Mouse (Mus musculus) heart, embryonic 16.5 days (tissue): Measurements from ENCODE around the gene Brap. TPM values are rescaled to one million over a fixed set of nuclear protein-coding genes. Genes with fewer than 3 reads are reported as not detected.
"Not testable (repeated sequence)": the region's sequence is repeated elsewhere in the genome, so short reads cannot be mapped to it uniquely, and the experiment has no call there.

Experiments used
- ATAC-seq: fragments of 200-750 bp; cut with Nextera tagmentation; replicated peaks from 2 replicates; pipeline ENCODE4 v1.8.0; 2017; ENCODE audit warnings: moderate number of reproducible peaks; ENCODE audit not compliant: insufficient read depth, low FRiP score; ENCODE audit errors: extremely low read depth
- H3K27ac ChIP-seq: fragments of 300-500 bp; sonication (generic); 2 replicates; pipeline ENCODE4 v1.5.1; 2014; ENCODE audit warnings: mild to moderate bottlenecking, low read length, control low read depth, moderate library complexity
- H3K27me3 ChIP-seq: fragments of 300-500 bp; sonication (generic); 2 replicates; pipeline ENCODE4 v1.6.1; 2014; ENCODE audit warnings: low read length, mixed read lengths; ENCODE audit not compliant: control insufficient read depth, insufficient read depth
- H3K36me3 ChIP-seq: fragments of 300-500 bp; sonication (generic); 2 replicates; pipeline ENCODE4 v1.6.1; 2014; ENCODE audit not compliant: control insufficient read depth, insufficient read depth
- H3K4me1 ChIP-seq: fragments of 300-500 bp; sonication (generic); 2 replicates; pipeline ENCODE4 v1.6.1; 2014; ENCODE audit warnings: low read length, mixed read lengths; ENCODE audit not compliant: control insufficient read depth, insufficient read depth
- H3K4me2 ChIP-seq: fragments of 300-500 bp; sonication (generic); 2 replicates; pipeline ENCODE4 v1.6.1; 2014; ENCODE audit warnings: low read depth, mild to moderate bottlenecking, control low read depth, low read length
- H3K4me3 ChIP-seq: fragments of 300-500 bp; sonication (generic); 2 replicates; pipeline ENCODE4 v1.5.1; 2014; ENCODE audit warnings: mild to moderate bottlenecking, control low read depth, low read length
- H3K9ac ChIP-seq: fragments of 300-500 bp; sonication (generic); 2 replicates; pipeline ENCODE4 v1.6.1; 2014; ENCODE audit warnings: low read length, control low read depth
- H3K9me3 ChIP-seq: fragments of 300-500 bp; sonication (generic); replicated peaks from 2 replicates; pipeline ENCODE4 v1.6.1; 2016; ENCODE audit warnings: low read length; ENCODE audit not compliant: control insufficient read depth
- WGBS: fragments of 180-500 bp; shearing (Covaris S2); extraction: QIAGEN DNeasy Blood & Tissue Kit; methylation state at CpG from one replicate; pipeline ENCODE4 v1.1.7; 2014; 5-methylcytosine and 5-hydroxymethylcytosine counted together
- polyA plus RNA-seq: library from polyadenylated mRNA; unstranded; fragments of >200 nt; fragmentation: Nextera tagmentation; extraction: Ambion mirVana; gene quantifications from 2 replicates; pipeline ENCODE4 v1.2.1, GENCODE M21; 2015

The Brap gene
- polyA plus RNA-seq, 1 experiment from 2014 or later = 29.0 TPM

DNA sequence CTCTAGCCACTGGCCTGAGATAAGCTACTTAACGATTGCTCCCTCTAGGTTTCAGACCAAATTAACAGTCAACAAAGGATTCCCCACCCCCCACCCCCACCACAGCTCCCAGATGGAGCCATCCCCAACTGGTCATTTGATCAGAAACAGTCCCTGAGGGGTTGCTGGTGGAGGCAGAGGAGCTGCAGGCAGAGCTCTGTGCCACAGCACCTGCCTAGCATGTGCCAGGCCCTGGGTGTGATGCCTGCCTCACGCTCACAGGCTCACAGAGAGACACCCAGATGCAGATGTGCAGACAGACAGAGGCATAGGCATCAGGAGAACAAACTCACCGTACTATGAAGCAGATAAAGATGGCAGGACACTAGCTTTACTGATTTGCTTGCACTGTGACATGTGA lies 27.6 kb upstream of the Brap start:
- 47% methylated on average over 3 of the region's 3 CpGs for WGBS
- Histone ChIP-seq H3K9me3 (no peaks in the 10 kb centered on the region), H3K4me1 (no peaks in the 10 kb centered on the region), H3K4me2 (no peak overlapping the region), H3K27ac (no peak overlapping the region), H3K36me3 (no peaks in the 10 kb centered on the region), H3K4me3 (no peak overlapping the region), H3K9ac (no peak overlapping the region), H3K27me3 (no peaks in the 10 kb centered on the region)
- no peak for ATAC-seq

GRCm38 (mm10) chr5:121634668-121635067 lies 25.7 kb upstream of the Brap start:
- no peak for ATAC-seq
- WGBS = 87% methylated on average over 5 of the region's 5 CpGs

DNA sequence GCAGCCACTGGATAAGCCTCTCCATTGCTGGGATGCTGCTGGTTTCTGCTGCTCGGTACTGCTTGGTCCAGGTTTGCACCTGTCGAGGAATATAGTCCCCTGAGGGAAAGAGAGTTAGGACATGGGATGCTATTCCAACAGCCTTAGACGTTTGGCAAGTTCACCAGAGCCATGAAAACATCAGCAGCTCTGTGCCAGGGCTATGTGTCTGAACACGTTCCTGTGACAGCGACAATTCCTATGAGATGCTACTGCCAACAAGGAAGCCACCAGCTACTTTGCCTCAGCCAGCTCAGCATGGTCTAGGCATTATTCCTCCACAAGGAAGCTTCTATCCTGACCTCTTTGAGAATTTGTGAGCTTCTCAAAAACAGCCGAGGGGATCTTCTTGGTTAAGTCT lies 23.1 kb upstream of the Brap start:
- no peak overlapping the region for H3K9ac ChIP-seq
- H3K27ac ChIP-seq = no peak overlapping the region
- 80% methylated on average over 6 of the region's 6 CpGs for whole genome bisulfite sequencing
- H3K9me3 ChIP-seq = no peaks in the 10 kb centered on the region
- H3K36me3 ChIP-seq = no peaks in the 10 kb centered on the region
- no peak overlapping the region for H3K4me3 ChIP-seq
- H3K4me1 ChIP-seq = no peaks in the 10 kb centered on the region
- no peak for ATAC-seq
- no peak overlapping the region for H3K4me2 ChIP-seq
- H3K27me3 ChIP-seq = no peaks in the 10 kb centered on the region

More at GRCm38 (mm10) chr5:121634668-121635067, 25.7 kb upstream of the Brap start:
- Histone ChIP-seq H3K27ac (no peak overlapping the region), H3K36me3 (no peaks in the 10 kb centered on the region), H3K9ac (no peak overlapping the region), H3K4me2 (no peak overlapping the region), H3K4me3 (no peak overlapping the region), H3K27me3 (no peaks in the 10 kb centered on the region), H3K4me1 (no peaks in the 10 kb centered on the region), H3K9me3 (no peaks in the 10 kb centered on the region)

DNA sequence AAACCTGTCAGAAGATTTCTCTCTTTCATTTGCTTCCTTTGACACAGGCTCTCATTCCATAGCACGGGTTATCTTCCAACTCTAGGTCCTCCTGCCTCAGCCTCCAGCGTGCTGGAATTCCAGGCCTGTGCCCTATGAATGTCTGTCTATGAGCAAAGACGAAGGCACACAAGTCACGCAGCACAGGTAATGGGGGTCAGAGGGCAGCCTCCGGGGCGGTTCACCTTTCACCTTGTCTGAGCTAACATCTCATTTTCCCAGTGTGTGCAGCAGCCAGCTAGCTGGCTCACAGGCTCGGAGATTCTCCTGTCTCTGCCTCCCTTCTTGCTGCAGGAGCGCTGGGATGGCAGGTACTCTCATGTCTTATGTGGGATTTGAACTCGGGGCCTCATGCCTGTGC lies 20.8 kb upstream of the Brap start:
- H3K27ac ChIP-seq = no peak overlapping the region
- no peaks in the 10 kb centered on the region for H3K9me3 ChIP-seq
- H3K36me3 ChIP-seq = 0 out of 2 replicates have a peak, but pooled peaks cover 3% of the 10 kb centered on the region
- ATAC-seq = no peak
- H3K4me1 ChIP-seq = no peaks in the 10 kb centered on the region
- no peak overlapping the region for H3K9ac ChIP-seq
- no peak overlapping the region for H3K4me2 ChIP-seq
- no peak overlapping the region for H3K4me3 ChIP-seq
- 90% methylated on average over 9 of the region's 9 CpGs for WGBS
- no peaks in the 10 kb centered on the region for H3K27me3 ChIP-seq

- H3K4me3 ChIP-seq = no peak overlapping the region
- ATAC-seq = no peak
- 0 out of 2 replicates have a peak, but pooled peaks cover 3% of the 10 kb centered on the region for H3K36me3 ChIP-seq
- no peak overlapping the region for H3K9ac ChIP-seq
- no peaks in the 10 kb centered on the region for H3K27me3 ChIP-seq
- WGBS = 72% methylated on average over 7 of the region's 7 CpGs
- no peaks in the 10 kb centered on the region for H3K9me3 ChIP-seq
- no peaks in the 10 kb centered on the region for H3K4me1 ChIP-seq
- H3K4me2 ChIP-seq = no peak overlapping the region
- no peak overlapping the region for H3K27ac ChIP-seq
Observed at GRCm38 (mm10) chr5:121649134-121649533, 11.2 kb upstream of the Brap start.

DNA sequence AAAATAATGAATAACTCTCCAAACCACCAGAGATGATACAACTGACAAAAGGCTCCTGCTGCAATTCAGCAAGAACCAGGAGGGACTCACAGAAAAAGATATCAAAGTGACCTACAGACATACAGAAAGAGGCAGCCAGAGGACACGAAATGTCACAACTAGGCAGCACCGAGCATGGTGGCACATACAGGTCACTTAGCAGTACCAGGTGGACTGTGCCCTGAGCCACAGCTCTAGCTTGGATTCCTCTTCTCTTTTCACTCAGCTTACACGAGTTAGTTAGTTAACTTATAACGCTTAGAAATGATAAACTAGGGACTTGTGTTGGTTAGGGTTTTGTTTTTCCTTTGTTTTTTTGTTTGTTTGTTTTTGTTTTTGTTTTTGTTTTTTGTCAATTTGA lies 5.8 kb upstream of the Brap start:
- no peak overlapping the region for H3K4me2 ChIP-seq
- H3K4me3 ChIP-seq = no peak overlapping the region
- no peak for ATAC-seq
- no peak overlapping the region for H3K9ac ChIP-seq
- H3K27me3 ChIP-seq = no peaks in the 10 kb centered on the region
- no peaks in the 10 kb centered on the region for H3K36me3 ChIP-seq
- no peak overlapping the region for H3K27ac ChIP-seq
- H3K9me3 ChIP-seq = no peaks in the 10 kb centered on the region
- H3K4me1 ChIP-seq = no peaks in the 10 kb centered on the region; the same call in 1 of the 2 replicates
- WGBS = 79% methylated on average over 4 of the region's 4 CpGs

- H3K36me3 ChIP-seq, H3K4me3 ChIP-seq, H3K27me3 ChIP-seq, ATAC-seq, H3K9ac ChIP-seq, H3K4me1 ChIP-seq, H3K27ac ChIP-seq, H3K4me2 ChIP-seq, H3K9me3 ChIP-seq: not testable (repeated sequence)
- WGBS = 65% methylated on average over 6 of the region's 6 CpGs
Observed at GRCm38 (mm10) chr5:121656866-121657265, 3.5 kb upstream of the Brap start.

DNA sequence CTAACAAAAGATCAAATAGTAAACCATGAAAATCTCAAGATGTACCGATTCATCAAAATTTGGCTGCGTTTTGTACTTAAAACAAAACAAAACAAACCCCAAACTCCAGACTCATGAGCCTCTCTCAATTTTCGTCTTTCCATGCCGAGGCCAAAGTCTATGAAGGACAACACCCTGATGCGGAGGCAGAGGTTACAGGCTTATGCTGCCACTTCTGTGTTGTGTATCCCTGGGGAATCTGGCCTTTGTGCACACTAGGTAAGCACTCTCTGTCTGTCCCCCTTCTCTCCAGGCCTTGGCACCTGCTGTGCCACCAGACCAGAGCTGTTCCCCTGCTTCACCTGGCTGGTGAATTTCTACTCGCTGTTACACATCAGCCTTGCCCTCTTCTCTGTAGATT lies 2.7 kb upstream of the Brap start:
- H3K4me3 ChIP-seq, H3K4me2 ChIP-seq, H3K9me3 ChIP-seq, H3K27me3 ChIP-seq, H3K36me3 ChIP-seq, ATAC-seq, H3K4me1 ChIP-seq, H3K27ac ChIP-seq, H3K9ac ChIP-seq: not testable (repeated sequence)
- 87% methylated on average over 6 of the region's 6 CpGs for WGBS

GRCm38 (mm10) chr5:121660897-121661254 lies 513 bp downstream of the Brap start:
- peak overlapping the region; percentile 93 for H3K9ac ChIP-seq
- H3K4me3 ChIP-seq = peak overlapping the region; percentile 91
- WGBS = 1% methylated on average over 26 of the region's 26 CpGs
- peaks cover 24% of the 10 kb centered on the region for H3K36me3 ChIP-seq
- peak overlapping the region; percentile 90 for H3K4me2 ChIP-seq
- 0 out of 2 replicates have a peak, but pooled peaks have one; percentile 15 for ATAC-seq
- peaks cover 10% of the 10 kb centered on the region for H3K4me1 ChIP-seq
- no peaks in the 10 kb centered on the region for H3K9me3 ChIP-seq
- no peaks in the 10 kb centered on the region for H3K27me3 ChIP-seq
- peak overlapping the region; percentile 74 for H3K27ac ChIP-seq

DNA sequence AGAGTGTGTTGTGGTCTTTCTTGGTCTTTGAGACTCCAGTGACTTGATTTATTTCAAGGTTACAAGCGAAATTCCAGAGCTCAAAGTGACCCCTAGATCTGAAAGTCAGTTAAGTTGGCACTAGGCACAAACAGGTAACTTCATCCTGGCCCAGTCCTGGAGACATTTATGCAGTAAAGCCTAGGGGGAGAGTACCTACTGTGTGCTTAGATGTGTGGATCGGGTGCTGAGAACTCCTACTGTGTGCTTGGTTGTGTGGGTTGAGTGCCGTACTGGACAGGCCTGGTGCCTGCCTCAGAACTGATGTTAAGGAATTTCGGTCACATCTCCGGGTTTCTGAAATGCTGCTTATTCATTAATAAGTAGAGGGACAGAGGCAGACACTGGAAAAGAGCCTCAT lies 1.1 kb downstream of the Brap start:
- WGBS = 83% methylated on average over 5 of the region's 5 CpGs
- Histone ChIP-seq H3K36me3 (peaks cover 26% of the 10 kb centered on the region), H3K9me3 (no peaks in the 10 kb centered on the region), H3K9ac (peak overlapping the region; percentile 93), H3K4me1 (peaks cover 10% of the 10 kb centered on the region), H3K4me3 (peak overlapping the region; percentile 91), H3K4me2 (peak overlapping the region; percentile 90), H3K27ac (no peak overlapping the region), H3K27me3 (no peaks in the 10 kb centered on the region)
- no peak for ATAC-seq
